Mouse (Mus musculus): ENCODE data around the gene Slc22a5. TPM values are rescaled to one million over a fixed set of nuclear protein-coding genes. Genes with fewer than 3 reads are reported as not detected.
A peak's percentile ranks its signal among the peaks of the same experiment; 100 is the strongest.
"Not testable (repeated sequence)": the region's sequence is repeated elsewhere in the genome, so short reads cannot be mapped to it uniquely, and the experiment has no call there.

Gene Slc22a5
- total RNA-seq, 1 experiment: 8.2 TPM

GRCm38 (mm10) chr11:53858761-53859580, 32.5 kb downstream of the Slc22a5 start, which contains the start of gene Gm12216:
Gm12216 (minus strand) TSS chr11:53859256.
- H3K4me1 ChIP-seq (ENCODE audit: control insufficient read depth in 2 of 2, insufficient read depth in 2 of 2, low read length in 2 of 2, poor library complexity in 1 of 2); DNase-seq (ENCODE audit: low read depth, low spot score); H3K27ac ChIP-seq (ENCODE audit: insufficient read depth, low read depth, low read length, poor library complexity, severe bottlenecking); H3K9me3 ChIP-seq (ENCODE audit: control insufficient read depth, insufficient read depth, low read depth, low read length); H3K36me3 ChIP-seq (ENCODE audit: control insufficient read depth, insufficient read depth, low read length, poor library complexity, severe bottlenecking): not testable (repeated sequence)
- Histone ChIP-seq H3K4me3 (ENCODE audit: insufficient read depth in 1 of 2, low read depth in 1 of 2, low read length in 2 of 2, poor library complexity in 1 of 2, severe bottlenecking in 1 of 2) (peak within 1 kb of the TSS; percentile 59 to 62), H3K9ac (ENCODE audit: insufficient read depth, low read depth, low read length, poor library complexity, severe bottlenecking) (peak within 1 kb of the TSS; percentile 4; the same call in 1 of the 2 replicates)
- in situ Hi-C loops (cut with MboI; ENCODE audit: low sequenced_read_pairs in 2 of 2, unreplicated experiment in 2 of 2): loop anchor here in 1 of 2 experiments (10.0 kb wide), 1 partner anchor 104 kb away; no protein-coding TSS in a partner anchor

GRCm38 (mm10) chr11:53858058-53858760, 33.3 kb downstream of the Slc22a5 start:
- Histone ChIP-seq H3K36me3 (ENCODE audit: control insufficient read depth, insufficient read depth, low read length, poor library complexity, severe bottlenecking) (no peaks in the 10 kb centered on the region), H3K9ac (ENCODE audit: insufficient read depth, low read depth, low read length, poor library complexity, severe bottlenecking) (no peak overlapping the region), H3K9me3 (ENCODE audit: control insufficient read depth, insufficient read depth, low read depth, low read length) (no peaks in the 10 kb centered on the region), H3K27ac (ENCODE audit: insufficient read depth, low read depth, low read length, poor library complexity, severe bottlenecking) (no peak overlapping the region), H3K4me1 (ENCODE audit: control insufficient read depth in 2 of 2, insufficient read depth in 2 of 2, low read length in 2 of 2, poor library complexity in 1 of 2) (peaks cover 0 to 4% of the 10 kb centered on the region in 2 experiments; a peak in 2 of 4 replicates), H3K4me3 (ENCODE audit: insufficient read depth in 1 of 2, low read depth in 1 of 2, low read length in 2 of 2, poor library complexity in 1 of 2, severe bottlenecking in 1 of 2) (no peak overlapping the region)
- TF ChIP-seq ZC3H11A (IDR thresholded peaks at IDR 0.05; ENCODE audit: borderline replicate concordance, low read depth, low read length): no peak
- no peak for TF ChIP-seq MAFK (IDR thresholded peaks at IDR 0.05; ENCODE audit: insufficient read depth, low read depth, low read length)
- TF ChIP-seq HCFC1 (IDR thresholded peaks at IDR 0.05; ENCODE audit: borderline replicate concordance, insufficient read depth, low read length): no peak
- DNase-seq (ENCODE audit: low read depth, low spot score): no peak
- in situ Hi-C loops (cut with MboI; ENCODE audit: low sequenced_read_pairs in 2 of 2, unreplicated experiment in 2 of 2): loop anchor here in 1 of 2 experiments (10.0 kb wide), 1 partner anchor 103 kb away; no protein-coding TSS in a partner anchor

- Histone ChIP-seq H3K9ac (ENCODE audit: insufficient read depth, low read depth, low read length, poor library complexity, severe bottlenecking) (no peak overlapping the region), H3K9me3 (ENCODE audit: control insufficient read depth, insufficient read depth, low read depth, low read length) (no peaks in the 10 kb centered on the region), H3K4me3 (ENCODE audit: insufficient read depth in 1 of 2, low read depth in 1 of 2, low read length in 2 of 2, poor library complexity in 1 of 2, severe bottlenecking in 1 of 2) (no peak overlapping the region), H3K27ac (ENCODE audit: insufficient read depth, low read depth, low read length, poor library complexity, severe bottlenecking) (no peak overlapping the region), H3K4me1 (ENCODE audit: control insufficient read depth in 2 of 2, insufficient read depth in 2 of 2, low read length in 2 of 2, poor library complexity in 1 of 2) (peaks cover 0 to 13% of the 10 kb centered on the region in 2 experiments; a peak in 2 of 4 replicates), H3K36me3 (ENCODE audit: control insufficient read depth, insufficient read depth, low read length, poor library complexity, severe bottlenecking) (no peaks in the 10 kb centered on the region)
- in situ Hi-C loops (cut with MboI; ENCODE audit: low sequenced_read_pairs in 2 of 2, unreplicated experiment in 2 of 2): loop anchor here in 1 of 2 experiments (10.0 kb wide), 1 partner anchor 99 kb away; no protein-coding TSS in a partner anchor
- TF ChIP-seq ZC3H11A (IDR thresholded peaks at IDR 0.05; ENCODE audit: borderline replicate concordance, low read depth, low read length) (no peak), CHD2 (IDR thresholded peaks at IDR 0.05; ENCODE audit: low read depth, low read length) (no peak), ZNF384 (IDR thresholded peaks at IDR 0.05; ENCODE audit: low read depth, low read length) (no peak), HCFC1 (IDR thresholded peaks at IDR 0.05; ENCODE audit: borderline replicate concordance, insufficient read depth, low read length) (no peak)
- no peak for DNase-seq (ENCODE audit: low read depth, low spot score)
Measured at GRCm38 (mm10) chr11:53853665-53854064, 37.8 kb downstream of the Slc22a5 start.

GRCm38 (mm10) chr11:53851795-53852194, 39.7 kb downstream of the Slc22a5 start:
- DNase-seq (ENCODE audit: low read depth, low spot score): no peak
- Histone ChIP-seq H3K9me3 (ENCODE audit: control insufficient read depth, insufficient read depth, low read depth, low read length) (no peaks in the 10 kb centered on the region), H3K27ac (ENCODE audit: insufficient read depth, low read depth, low read length, poor library complexity, severe bottlenecking) (no peak overlapping the region), H3K4me3 (ENCODE audit: insufficient read depth in 1 of 2, low read depth in 1 of 2, low read length in 2 of 2, poor library complexity in 1 of 2, severe bottlenecking in 1 of 2) (no peak overlapping the region), H3K4me1 (ENCODE audit: control insufficient read depth in 2 of 2, insufficient read depth in 2 of 2, low read length in 2 of 2, poor library complexity in 1 of 2) (peaks cover 0 to 10% of the 10 kb centered on the region in 2 experiments; a peak in 1 of 4 replicates), H3K9ac (ENCODE audit: insufficient read depth, low read depth, low read length, poor library complexity, severe bottlenecking) (no peak overlapping the region), H3K36me3 (ENCODE audit: control insufficient read depth, insufficient read depth, low read length, poor library complexity, severe bottlenecking) (no peaks in the 10 kb centered on the region)
- TF ChIP-seq HCFC1 (IDR thresholded peaks at IDR 0.05; ENCODE audit: borderline replicate concordance, insufficient read depth, low read length): no peak
- TF ChIP-seq CHD2 (IDR thresholded peaks at IDR 0.05; ENCODE audit: low read depth, low read length): no peak
- TF ChIP-seq MAFK (IDR thresholded peaks at IDR 0.05; ENCODE audit: insufficient read depth, low read depth, low read length): no peak
- TF ChIP-seq ZC3H11A (IDR thresholded peaks at IDR 0.05; ENCODE audit: borderline replicate concordance, low read depth, low read length): no peak
- TF ChIP-seq ZNF384 (IDR thresholded peaks at IDR 0.05; ENCODE audit: low read depth, low read length): no peak
- in situ Hi-C loops (cut with MboI; ENCODE audit: low sequenced_read_pairs in 2 of 2, unreplicated experiment in 2 of 2): loop anchor here in 1 of 2 experiments (10.0 kb wide), 1 partner anchor 97 kb away; no protein-coding TSS in a partner anchor

Data from ES-E14 (cell line).